Mouse (Mus musculus): Measurements from ENCODE around the gene Nudt21. TPM values are rescaled to one million over a fixed set of nuclear protein-coding genes. Genes with fewer than 3 reads are reported as not detected.

The Nudt21 gene
- polyA plus RNA-seq, 1 experiment, result not detected

- Histone ChIP-seq H3K4me1 (ENCODE audit: control insufficient read depth, insufficient read depth, low read length) (peaks cover 1% of the 10 kb centered on the region), H3K27ac (ENCODE audit: insufficient read depth, low read depth, low read length) (no peak overlapping the region), H3K4me3 (ENCODE audit: insufficient read depth, low read depth, low read length) (no peak overlapping the region)
- WGBS, result 78% methylated on average over 6 of the region's 6 CpGs
- TF ChIP-seq CTCF (IDR thresholded peaks at IDR 0.05; ENCODE audit: insufficient read depth, low read depth, low read length), result no peak
- TF ChIP-seq POLR2A (IDR thresholded peaks at IDR 0.05; ENCODE audit: insufficient read depth, low read depth, low read length), result no peak
Measured at GRCm38 (mm10) chr8:93968293-93968692, 68.5 kb downstream of the Nudt21 start.

Other genes with a start within 250 kb of the Nudt21 start
- gene Gnao1, start 227.1 kb downstream of the Nudt21 start, polyA plus RNA-seq (2012; ENCODE audit: insufficient read depth, insufficient read length, low replicate concordance, missing spikeins), result 636 TPM in 1 of 2 replicates, not detected in the other
- not detected in 2 replicates for gene Amfr, start 24.2 kb downstream of the Nudt21 start, polyA plus RNA-seq (2012; ENCODE audit: insufficient read depth, insufficient read length, low replicate concordance, missing spikeins)
- gene Ogfod1, start 167 bp upstream of the Nudt21 start, polyA plus RNA-seq (2012; ENCODE audit: insufficient read depth, insufficient read length, low replicate concordance, missing spikeins), result not detected in 2 replicates
- not detected in 2 replicates for gene Bbs2, start 61.9 kb upstream of the Nudt21 start, polyA plus RNA-seq (2012; ENCODE audit: insufficient read depth, insufficient read length, low replicate concordance, missing spikeins)
- not detected in 2 replicates for gene Mt4, start 100.2 kb upstream of the Nudt21 start, polyA plus RNA-seq (2012; ENCODE audit: insufficient read depth, insufficient read length, low replicate concordance, missing spikeins)
- not detected in 2 replicates for gene Mt3, start 115.6 kb upstream of the Nudt21 start, polyA plus RNA-seq (2012; ENCODE audit: insufficient read depth, insufficient read length, low replicate concordance, missing spikeins)
- gene Mt2, start 135.6 kb upstream of the Nudt21 start, polyA plus RNA-seq (2012; ENCODE audit: insufficient read depth, insufficient read length, low replicate concordance, missing spikeins), result not detected in 2 replicates
- gene Mt1, start 142.1 kb upstream of the Nudt21 start, polyA plus RNA-seq (2012; ENCODE audit: insufficient read depth, insufficient read length, low replicate concordance, missing spikeins), result 885 TPM in 1 of 2 replicates, not detected in the other
- not detected in 2 replicates for gene Nup93, start 177.5 kb upstream of the Nudt21 start, polyA plus RNA-seq (2012; ENCODE audit: insufficient read depth, insufficient read length, low replicate concordance, missing spikeins)

Data from olfactory bulb, adult 2 months (tissue).